Mouse (Mus musculus) ovary, postnatal 10 days (tissue): ENCODE measurements around the gene Gsk3a.

ENCODE experiments used
- DNase-seq: peaks from one replicate; pipeline ENCODE4 v3.0.0; 2022; ENCODE audit warnings: low spot score

Gsk3a gene

GRCm38 (mm10) chr7:25249314-25250140 is 11.9 kb upstream of the Gsk3a start:
- peak; percentile 57 for DNase-seq

GRCm38 (mm10) chr7:25248846-25249313 is 11.2 kb upstream of the Gsk3a start:
- DNase-seq, result peak; percentile 52

- no peak for DNase-seq
Observed at GRCm38 (mm10) chr7:25248018-25248647, 10.5 kb upstream of the Gsk3a start.

GRCm38 (mm10) chr7:25247498-25247897 is 9.8 kb upstream of the Gsk3a start:
- no peak for DNase-seq

- no peak for DNase-seq
Observed at GRCm38 (mm10) chr7:25246759-25247137, 9.1 kb upstream of the Gsk3a start.

- no peak for DNase-seq
Observed at GRCm38 (mm10) chr7:25246079-25246758, 8.6 kb upstream of the Gsk3a start.

GRCm38 (mm10) chr7:25244562-25245369 is 7.1 kb upstream of the Gsk3a start:
- no peak for DNase-seq

- DNase-seq, result no peak
Observed at GRCm38 (mm10) chr7:25243361-25243760, 5.7 kb upstream of the Gsk3a start.

GRCm38 (mm10) chr7:25241062-25241461 is 3.4 kb upstream of the Gsk3a start:
- DNase-seq, result no peak

- DNase-seq, result no peak
Observed at GRCm38 (mm10) chr7:25240631-25241030, 3.0 kb upstream of the Gsk3a start.

GRCm38 (mm10) chr7:25238829-25239623 is 1.4 kb upstream of the Gsk3a start:
- no peak for DNase-seq

GRCm38 (mm10) chr7:25238015-25238706 is 510 bp upstream of the Gsk3a start:
- DNase-seq, result peak; percentile 85

- DNase-seq, result no peak
Observed at GRCm38 (mm10) chr7:25235526-25235925, 2.1 kb downstream of the Gsk3a start.

- no peak for DNase-seq
Observed at GRCm38 (mm10) chr7:25233061-25233460, 4.6 kb downstream of the Gsk3a start.

- no peak for DNase-seq
Observed at GRCm38 (mm10) chr7:25232101-25232648, 5.5 kb downstream of the Gsk3a start.

GRCm38 (mm10) chr7:25230690-25231285 is 6.9 kb downstream of the Gsk3a start:
- no peak for DNase-seq

GRCm38 (mm10) chr7:25227523-25228300 is 9.9 kb downstream of the Gsk3a start:
- no peak for DNase-seq

GRCm38 (mm10) chr7:25222275-25222967 is 15.2 kb downstream of the Gsk3a start:
- DNase-seq, result no peak
